Mouse (Mus musculus) testis, adult 10 weeks (tissue): ENCODE measurements around the gene A830018L16Rik. TPM values are rescaled to one million over a fixed set of nuclear protein-coding genes. Genes with fewer than 3 reads are reported as not detected.

ENCODE experiments used
- polyA plus RNA-seq: library from polyadenylated mRNA; stranded (reverse); fragments of 350-450 nt; fragmentation: Illumina TruSeq; extraction: RNeasy Lipid Tissue Mini Kit (QIAGEN cat#74804); gene quantifications from one replicate; pipeline ENCODE4 v1.2.3, GENCODE M21; 2014; ENCODE audit warnings: low read depth, low replicate concordance

A830018L16Rik gene
- polyA plus RNA-seq, result 1.5 TPM

GRCm38 (mm10) chr1:11413894-11414556 is at the start of gene A830018L16Rik:
TSS of gene A830018L16Rik (plus strand) at chr1:11414105.

